Mouse (Mus musculus): ENCODE data around the gene Tube1.

GRCm38 (mm10) chr10:39098746-39099145 is 35.0 kb upstream of the Tube1 start:
- TF ChIP-seq CTCF (IDR thresholded peaks at IDR 0.05) (no peak), EP300 (IDR thresholded peaks at IDR 0.05) (no peak)

All from lung, postnatal 0 days (tissue).